Mouse (Mus musculus) embryonic fibroblast, embryonic 13.5 days (primary cell): ENCODE measurements around the gene Arih2.

Source experiments
- CTCF ChIP-seq: IDR thresholded peaks from 2 replicates; pipeline ENCODE4 v1.5.1; 2011; ENCODE audit warnings: mild to moderate bottlenecking, control low read depth, low read length, moderate library complexity, borderline replicate concordance; ENCODE audit not compliant: insufficient read depth
- POLR2A ChIP-seq: IDR thresholded peaks from 2 replicates; pipeline ENCODE4 v1.6.1; 2011; ENCODE audit warnings: low read depth, mild to moderate bottlenecking, control low read depth, low read length, moderate library complexity

GRCm38 (mm10) chr9:108635415-108635814, 13.8 kb downstream of the Arih2 start:
- TF ChIP-seq POLR2A (no peak), CTCF (no peak)
